Mouse (Mus musculus): ENCODE measurements around the gene Baz2b.
A peak's percentile ranks its signal among the peaks of the same experiment; 100 is the strongest.

Gene Baz2b

DNA sequence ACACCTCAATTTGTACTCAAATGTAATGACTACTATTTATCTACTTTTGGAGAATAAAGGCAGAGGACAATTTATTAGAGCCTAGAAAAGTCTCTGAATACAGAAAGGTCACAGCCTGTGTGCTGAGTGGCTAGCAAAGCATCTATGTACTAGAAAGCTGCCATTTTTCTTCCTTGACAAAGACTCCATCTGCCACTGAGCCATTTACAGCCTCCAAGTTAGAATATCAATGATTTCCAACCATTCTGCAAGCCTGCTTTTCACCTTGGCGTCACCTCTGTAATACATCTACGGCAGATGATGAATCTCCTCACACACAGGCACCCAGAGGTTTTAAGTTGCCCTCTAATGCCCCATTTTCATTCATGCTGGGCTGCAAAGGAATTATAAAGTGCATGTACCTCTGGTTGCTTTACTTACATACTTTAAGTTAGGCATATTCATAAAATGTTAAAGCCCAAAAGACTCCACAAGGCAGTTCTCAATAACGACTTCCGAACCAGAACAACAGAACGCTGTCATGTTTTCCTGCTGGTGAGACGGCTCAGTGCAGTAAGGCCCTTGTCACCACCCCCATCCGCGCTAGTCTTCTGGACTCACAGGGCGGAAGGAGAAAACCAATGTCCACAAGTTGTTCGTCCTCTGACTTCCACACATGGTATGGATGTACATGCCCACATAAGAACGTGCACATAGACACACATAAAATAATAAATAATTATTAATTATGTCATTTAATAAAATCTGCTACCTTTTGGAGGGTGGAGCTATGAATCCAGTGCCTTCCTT is 156.2 kb downstream of the Baz2b start:
- DNase-seq (ENCODE audit: low spot score in 2 of 2): no peak

DNA sequence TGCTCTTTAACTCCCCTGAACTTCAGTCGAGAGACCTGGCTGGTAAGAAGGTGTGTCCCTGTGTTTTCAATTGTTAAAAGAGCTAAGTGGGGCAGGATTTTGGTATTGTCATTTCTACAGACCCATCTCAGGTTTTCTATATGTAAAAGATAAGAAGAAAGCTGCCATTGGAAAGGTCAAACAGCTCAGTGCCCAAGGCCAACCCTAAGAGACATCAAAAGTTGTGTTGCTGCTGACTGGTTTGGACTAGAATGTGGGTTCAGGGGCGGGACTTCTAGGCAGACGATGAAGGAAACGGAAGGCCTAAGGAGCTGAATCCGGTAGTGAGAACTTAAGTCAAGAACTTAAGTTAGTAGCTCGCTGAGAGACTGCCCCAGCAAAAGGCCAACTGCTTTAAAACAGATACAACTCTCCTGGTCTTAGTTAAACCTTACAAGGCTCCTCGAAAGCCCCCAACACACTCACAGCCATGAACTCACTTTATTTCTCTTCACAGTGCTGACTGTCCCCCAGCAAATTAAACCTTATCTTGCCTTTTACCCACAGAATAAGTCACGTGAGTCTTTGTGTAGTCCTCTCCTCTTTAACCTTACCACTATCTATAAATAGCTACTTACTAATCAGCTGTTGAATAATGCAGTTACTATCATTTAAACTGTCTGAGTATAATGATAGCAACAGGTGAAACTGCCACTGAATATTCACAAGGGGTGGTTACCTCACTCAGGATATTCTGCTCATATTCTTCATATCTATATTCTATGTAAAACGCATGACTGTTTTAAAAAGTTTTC is 158.8 kb downstream of the Baz2b start:
- DNase-seq (ENCODE audit: low spot score in 2 of 2): no peak

DNA sequence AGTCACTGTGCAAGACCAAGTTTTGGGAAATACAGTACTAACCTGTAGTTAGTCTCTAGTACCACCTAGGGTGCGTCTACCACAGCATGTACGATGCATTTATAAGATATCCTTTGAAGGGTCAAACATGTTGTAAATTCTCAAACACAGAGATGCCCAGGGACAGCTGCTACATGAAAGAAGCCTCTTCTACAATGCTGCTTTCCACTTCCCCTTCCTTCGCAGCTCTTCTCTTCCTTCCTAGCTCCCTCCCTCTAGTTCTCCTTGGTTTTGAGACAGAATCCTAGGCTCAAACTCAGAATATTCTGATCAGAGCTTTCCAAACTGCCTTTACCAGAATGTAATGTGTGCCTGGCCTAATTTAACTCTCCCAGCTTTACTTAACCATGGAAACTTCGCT is 159.8 kb downstream of the Baz2b start:
- DNase-seq (ENCODE audit: low spot score in 2 of 2): no peak

DNA sequence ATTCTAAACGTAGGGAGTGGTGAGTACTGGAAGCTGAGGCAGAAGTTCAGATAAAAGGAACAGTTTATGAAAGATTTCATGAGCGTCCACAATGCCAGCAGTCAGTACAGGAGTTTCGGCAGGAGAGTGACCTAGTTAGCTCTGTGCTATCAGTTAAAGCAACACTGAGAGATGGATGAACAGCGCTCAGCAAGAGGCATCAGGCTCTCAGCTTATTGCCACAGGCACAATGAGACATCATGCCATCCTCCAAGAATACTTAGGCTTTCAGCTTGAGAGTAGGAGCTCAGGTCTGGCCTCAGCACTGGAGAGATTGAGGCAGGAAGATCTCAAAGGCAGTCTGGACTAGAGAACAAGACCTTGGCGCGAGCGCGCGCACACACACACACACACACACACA is 160.3 kb downstream of the Baz2b start:
- DNase-seq (ENCODE audit: low spot score in 2 of 2): no peak

DNA sequence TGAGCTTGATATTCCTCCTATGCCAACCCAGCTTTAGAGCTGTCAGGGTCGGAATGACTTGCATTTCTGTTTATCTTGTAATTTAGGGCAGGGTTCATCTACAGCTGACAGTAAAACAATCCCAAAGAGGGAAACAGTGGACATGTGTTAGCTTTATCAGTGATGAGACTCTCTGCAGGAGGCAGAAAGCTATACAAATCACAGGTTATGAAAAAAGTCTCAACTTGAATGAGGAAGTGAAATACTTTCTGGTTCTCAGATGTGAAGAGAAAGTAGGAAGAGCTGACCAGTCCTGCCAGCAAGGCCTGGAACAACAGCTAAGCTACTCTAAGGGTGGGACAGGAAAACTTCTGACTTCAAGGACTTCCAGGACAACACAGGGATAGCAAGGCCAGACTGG is 163.6 kb downstream of the Baz2b start:
- DNase-seq (ENCODE audit: low spot score in 2 of 2): no peak

DNA sequence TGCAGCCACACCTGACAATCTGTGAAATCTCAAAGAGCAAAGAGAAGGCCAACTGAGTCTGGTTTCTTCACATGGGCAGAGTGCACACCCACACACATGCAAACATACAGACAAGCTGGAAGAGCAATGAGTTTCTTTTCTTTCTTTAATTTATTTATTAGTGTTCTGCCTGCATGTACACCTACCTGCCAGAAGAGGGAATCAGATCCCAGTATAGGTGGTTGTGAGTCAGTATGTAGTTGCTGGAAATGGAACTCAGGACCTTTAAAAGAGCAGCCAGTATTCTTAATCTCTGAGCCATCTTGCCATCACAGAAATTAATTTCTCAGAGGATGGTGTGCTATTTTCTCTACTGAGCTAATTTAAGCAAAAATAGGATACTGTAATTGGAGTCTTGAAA is 164.7 kb downstream of the Baz2b start:
- DNase-seq (ENCODE audit: low spot score in 2 of 2): no peak

DNA sequence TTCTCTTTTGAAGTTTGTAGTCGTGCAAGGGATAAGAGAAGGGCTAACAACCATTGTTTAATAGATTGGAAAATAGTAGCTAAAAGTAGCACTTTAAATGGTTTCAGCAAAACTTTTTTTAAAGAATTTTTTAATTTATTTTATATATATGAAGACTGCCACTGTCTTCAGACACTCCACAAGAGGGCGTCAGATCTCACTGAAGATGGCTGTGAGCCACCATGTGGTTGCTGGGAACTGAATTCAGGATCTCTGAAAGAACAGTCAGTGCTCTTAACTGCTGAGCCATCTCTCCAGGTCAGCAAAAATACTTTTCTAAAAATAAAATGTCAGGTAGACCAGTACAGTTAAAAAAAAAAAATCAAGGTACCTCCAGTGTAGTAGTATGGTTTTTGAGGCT is 165.1 kb downstream of the Baz2b start:
- no peak for DNase-seq (ENCODE audit: low spot score in 2 of 2)

DNA sequence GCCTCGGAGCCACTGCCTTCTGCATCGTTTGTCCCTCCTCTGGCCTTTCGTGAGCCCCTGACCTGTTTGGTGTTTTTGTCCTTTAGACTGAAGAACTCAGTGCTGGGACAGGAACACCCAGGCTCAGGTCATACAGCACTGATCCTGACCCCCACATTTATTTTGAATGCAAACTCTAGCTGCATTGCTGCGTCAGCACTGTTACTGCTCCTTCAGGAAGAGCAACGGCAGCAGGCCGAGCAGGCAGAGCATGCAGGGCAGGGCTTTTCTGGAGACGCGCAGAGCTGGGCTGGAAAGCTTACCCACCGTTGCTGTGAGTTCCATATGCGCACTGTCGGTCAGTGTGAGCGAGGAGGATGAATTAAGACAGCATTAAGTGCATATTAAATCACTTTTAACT is 166.9 kb downstream of the Baz2b start:
- no peak for DNase-seq (ENCODE audit: low spot score in 2 of 2)

DNA sequence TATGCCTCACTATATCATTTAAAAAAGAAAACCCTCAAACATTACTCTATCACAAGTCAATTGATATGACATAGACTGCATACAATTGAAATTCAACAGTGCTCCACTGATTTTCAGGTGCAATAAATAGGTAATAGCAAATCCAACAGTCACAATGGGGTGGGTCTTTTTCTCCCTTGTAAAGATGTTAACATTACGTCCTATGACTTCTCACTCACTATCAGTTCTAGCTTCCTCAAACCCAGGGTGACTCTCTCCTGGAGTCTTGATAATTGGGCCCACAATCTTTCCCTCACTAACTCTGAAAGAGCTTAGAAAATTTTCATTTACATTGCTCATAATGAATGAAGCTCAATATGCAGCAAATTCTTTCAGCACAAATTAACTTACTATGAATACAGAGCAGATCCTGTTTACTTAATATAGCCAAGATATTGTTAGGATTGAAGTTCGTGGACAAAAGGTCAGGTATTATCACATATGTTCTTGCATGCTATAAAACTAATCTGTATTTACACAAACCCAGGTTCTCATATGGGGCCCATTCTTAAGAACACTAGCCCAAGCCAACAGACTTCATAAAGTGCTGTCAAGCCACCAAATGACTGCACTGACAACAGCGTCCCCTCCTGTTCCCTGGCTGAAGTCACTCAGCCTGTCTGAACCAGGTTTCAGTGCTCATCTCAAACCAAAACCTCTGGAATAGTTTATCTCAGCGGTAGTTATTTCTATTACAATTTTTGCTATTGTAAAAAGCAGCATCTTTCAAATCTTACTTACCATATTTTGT is 168.0 kb downstream of the Baz2b start:
- DNase-seq (ENCODE audit: low spot score in 2 of 2): no peak

DNA sequence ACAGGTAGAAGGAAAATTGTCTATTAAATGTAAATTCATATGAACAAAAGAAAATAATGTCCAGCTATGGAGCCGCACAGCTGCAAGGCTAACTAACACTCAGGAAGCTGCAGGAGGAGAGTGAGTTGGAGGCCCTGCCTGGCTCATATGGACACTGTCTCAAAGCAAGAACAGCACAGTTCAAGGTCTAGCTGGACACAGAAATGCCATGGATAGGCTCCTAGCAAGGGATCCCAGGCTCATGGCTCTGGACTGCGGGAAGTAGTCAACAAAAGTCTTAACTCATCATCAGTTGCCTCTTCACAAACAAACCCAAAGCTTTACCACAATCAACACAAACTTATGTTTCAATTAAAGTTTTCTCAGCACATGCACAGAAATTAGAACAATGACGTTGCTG is 169.5 kb downstream of the Baz2b start:
- DNase-seq (ENCODE audit: low spot score in 2 of 2): no peak

DNA sequence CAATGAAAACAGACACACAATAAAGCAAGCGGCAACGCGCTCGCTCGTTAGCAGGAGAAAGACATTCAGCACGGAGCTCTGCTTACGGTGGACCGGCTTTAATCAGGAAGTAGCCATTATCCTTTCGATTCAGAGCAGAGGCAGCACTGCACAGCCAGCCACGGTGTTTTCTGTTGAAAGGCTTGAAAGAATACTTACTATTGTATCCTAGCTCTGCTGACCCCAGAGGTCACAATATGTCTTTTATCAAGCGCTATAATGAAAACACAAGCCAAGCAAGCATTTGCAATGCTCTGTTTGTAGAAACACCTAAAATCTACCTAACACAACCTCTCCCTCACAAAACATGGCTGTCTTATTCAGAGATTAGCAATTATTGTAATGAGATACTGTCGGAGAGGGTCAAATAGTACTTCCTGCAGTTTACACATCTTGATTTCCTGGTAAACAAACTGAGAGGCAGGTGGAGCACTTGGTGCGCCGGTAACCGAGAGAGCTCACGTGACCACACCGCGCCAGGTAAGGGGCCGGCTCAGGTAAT is 172.6 kb downstream of the Baz2b start:
- peak in 1 of 2 experiments; percentile 24 for DNase-seq (ENCODE audit: low spot score in 2 of 2)

DNA sequence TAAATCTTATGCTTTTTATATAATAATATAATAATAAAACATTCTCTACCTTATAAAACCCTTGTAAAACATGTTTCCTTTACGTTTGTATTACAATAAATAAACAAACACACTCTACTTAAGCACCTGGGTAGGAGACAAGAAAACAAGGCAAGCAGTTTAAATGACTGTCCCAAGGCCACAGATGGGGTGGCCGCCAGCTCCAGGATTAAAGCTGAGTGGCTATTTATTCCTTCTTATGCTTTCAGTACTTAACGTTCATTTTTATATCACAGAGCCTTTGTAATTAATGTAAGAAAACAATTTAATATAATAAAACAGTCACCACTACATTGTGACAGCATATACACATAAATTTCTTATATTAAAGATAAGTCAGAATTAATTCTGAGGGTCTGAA is 173.3 kb downstream of the Baz2b start:
- DNase-seq (ENCODE audit: low spot score in 2 of 2): no peak

DNA sequence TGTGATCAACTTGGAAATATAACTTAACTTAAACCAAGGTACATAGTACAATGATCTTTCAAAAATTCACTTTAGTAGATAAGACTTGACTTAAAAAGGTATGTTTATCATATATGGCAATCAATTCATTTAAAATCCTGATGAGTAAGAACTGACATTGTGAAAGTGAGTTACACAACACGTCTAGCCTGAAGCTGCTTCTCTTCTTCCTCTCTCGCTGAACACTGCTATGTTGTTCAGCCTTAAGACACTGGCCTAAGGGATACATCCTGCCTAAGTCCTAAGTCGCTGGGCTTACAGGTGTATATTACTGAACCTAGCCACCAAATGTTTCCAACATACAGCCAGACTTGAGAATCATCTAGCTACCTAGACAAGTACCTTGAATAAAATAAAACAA is 178.6 kb downstream of the Baz2b start:
- no peak for DNase-seq (ENCODE audit: low spot score in 2 of 2)

DNA sequence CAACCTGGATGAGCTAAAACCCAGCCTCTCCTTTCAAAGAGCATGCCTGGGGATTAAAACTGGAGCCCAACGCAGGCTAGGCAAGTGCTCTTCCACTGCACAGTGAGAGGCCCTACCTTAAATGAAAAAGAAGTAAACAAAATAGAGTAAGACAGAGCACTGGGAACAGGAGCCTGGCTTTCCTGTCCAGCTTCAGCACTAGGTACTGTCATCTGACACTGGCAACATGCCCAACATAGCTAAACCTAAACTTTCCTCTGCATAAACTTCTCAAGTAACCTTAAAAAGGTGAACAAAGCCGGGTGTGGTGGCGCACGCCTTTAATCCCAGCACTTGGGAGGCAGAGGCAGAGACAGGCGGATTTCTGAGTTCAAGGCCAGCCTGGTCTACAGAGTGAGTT is 180.6 kb downstream of the Baz2b start:
- no peak for DNase-seq (ENCODE audit: low spot score in 2 of 2)

DNA sequence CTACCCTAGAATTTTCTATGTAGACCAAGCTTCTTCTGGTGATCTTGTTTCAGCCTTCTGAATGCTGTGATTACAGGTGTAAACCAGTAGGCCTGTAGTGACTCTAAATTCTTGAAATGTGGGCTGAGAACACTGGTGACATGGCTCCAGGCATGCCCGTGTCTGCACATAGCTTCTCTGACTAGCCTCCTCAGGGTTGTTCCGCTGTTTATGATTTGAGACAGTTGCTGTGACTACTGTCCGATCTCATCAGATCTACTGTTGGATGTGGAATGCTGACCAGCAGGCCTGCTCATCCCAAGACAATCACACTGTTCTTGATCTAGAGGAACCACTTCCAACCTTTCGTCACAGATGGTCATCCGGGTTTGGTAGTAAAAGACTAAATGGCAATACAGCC is 182.5 kb downstream of the Baz2b start:
- DNase-seq (ENCODE audit: low spot score in 2 of 2): no peak

DNA sequence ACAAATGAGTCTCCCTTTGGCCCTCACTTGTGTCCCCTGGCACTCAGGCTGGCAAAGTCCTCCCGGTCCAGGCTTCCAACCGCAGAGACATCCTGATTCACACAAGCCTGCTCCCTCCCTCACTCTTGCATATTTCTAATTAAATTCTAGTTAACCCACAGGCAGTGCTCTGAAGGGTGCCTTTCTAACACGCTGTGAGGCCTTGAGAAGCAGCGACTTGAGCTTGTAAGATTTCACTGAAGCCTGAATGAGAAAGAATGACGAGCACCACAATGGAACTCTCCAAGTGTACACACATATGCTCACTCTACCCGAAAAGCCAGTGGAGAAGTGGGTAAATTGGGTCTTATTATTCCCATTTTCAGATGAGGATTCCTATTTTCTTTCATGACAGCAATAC is 183.1 kb downstream of the Baz2b start:
- no peak for DNase-seq (ENCODE audit: low spot score in 2 of 2)

DNA sequence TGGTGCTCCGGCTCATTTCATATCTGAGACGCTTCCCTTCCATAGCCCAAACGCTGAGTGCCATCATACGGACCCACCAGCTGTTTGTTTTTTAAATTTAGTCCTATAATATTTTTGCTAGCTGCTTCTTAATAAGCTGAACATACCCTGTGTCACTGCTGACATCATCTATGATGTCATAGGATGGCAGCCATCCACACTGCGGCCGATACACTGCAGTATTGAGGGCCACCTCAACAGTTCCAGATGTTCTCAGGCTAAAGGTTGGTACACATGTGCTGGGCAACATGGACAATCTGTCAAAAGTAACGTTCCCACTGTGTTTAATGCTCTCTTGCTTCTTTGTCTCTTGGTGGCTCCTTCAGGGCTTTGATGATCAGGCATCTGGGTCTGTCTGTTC is 185.9 kb downstream of the Baz2b start:
- no peak for DNase-seq (ENCODE audit: low spot score in 2 of 2)

DNA sequence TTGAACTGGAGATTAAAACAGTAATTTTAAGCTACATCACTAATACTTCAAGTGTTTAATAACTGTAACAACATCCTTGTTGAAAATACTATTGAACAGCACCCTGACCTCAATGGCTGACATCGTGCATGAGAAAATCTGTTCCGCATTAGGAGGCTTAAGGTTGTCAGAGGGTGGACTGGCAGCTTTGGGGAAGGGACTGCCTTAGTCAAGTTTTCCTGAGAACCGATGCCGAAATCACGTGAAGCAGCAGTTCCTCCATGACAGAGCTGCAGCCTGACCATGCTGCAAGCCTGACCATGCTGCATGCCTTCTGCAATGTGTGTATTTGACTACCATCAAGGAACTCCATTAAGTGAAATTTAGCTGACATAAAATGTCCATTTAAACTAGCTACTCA is 188.1 kb downstream of the Baz2b start:
- no peak for DNase-seq (ENCODE audit: low spot score in 2 of 2)

DNA sequence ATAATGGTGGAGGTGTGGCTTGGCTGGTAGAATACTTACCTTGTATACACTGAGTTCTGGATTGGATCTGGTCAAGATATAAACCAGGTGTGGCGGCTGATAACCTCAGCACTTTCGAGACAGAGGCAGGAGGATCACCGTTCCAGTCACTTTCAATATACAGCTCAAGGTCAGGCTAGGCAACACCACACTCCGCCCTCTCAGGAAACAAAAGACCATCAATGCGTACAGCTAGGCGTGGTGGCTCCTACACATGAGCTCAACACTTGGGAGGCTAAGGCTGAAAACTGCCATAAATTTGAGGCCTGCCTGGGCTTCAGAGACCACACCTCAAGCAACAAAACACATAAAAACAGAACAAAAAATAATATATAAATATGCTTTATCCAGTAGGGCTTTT is 188.5 kb downstream of the Baz2b start:
- DNase-seq (ENCODE audit: low spot score in 2 of 2): no peak

DNA sequence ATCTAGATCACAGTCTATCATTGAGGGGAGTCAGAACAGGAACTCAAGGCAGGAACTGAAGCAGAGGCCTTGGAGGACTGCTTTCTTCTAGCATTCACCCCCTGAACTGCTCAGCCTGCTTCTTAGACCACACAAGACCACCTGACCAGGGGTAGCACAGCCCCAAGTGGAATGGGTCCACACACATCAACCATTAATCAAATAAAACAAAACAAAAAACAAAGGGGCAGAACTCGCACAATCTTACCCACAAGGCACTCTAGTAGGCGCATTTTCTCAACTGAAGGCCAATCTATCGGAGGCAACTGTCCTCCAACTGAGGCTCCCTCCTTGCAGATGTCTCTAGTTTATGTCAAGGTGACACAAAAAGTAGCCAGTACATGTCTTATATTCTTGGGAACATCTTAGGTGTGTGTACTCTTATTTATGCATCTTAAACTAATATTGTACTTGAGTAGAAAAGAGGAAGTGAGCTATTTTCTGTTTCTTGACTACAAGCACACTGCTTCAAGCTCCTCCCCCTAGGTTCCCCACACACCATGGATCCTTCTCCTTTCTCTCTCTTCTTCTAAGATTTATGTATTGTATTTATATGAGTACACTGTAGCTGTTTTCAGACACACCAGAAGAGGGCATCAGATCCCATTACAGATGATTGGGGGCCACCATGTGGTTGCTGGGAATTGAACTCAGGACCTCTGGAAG is 189.9 kb downstream of the Baz2b start:
- no peak for DNase-seq (ENCODE audit: low spot score in 2 of 2)

DNA sequence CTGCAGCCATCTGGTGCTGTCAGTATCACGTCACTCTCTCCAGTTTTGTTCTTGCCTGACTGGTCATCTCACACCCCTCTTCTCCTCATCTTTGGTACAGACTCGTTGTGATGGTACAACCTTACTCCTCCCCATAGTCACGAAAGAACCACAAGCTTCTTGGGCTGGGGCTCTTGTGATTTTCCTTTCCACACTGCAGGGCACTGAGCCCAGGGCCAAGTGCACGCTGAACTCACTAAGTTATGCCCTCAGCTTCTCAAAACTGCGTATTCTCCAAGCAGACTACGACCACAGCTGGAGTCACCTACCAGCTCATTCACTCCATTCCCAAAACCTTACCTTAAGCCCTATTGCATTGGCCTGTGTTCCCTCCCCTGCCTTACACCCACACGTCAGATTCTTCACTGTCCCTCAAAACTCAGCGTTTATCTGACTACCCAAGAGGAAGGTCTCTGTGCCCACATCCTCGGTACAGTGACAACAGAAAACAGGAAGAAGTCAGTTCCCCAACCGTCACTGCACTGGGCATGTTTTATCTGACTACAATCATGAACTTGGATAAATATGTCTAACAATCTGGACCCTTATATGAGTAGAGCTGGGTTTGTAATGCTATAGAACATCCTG is 190.7 kb downstream of the Baz2b start:
- DNase-seq (ENCODE audit: low spot score in 2 of 2): no peak

Data from frontal cortex, postnatal 25 days (tissue).